Mouse (Mus musculus) lung, adult 18-20 months (tissue): Measurements from ENCODE around the gene Dpm2.

ENCODE experiments used
- DNase-seq, 2 experiments: peaks; one replicate each; pipeline ENCODE4 v3.0.0; 2022; ENCODE audit warnings: mixed read lengths in 2 of 2

Dpm2 gene

DNA sequence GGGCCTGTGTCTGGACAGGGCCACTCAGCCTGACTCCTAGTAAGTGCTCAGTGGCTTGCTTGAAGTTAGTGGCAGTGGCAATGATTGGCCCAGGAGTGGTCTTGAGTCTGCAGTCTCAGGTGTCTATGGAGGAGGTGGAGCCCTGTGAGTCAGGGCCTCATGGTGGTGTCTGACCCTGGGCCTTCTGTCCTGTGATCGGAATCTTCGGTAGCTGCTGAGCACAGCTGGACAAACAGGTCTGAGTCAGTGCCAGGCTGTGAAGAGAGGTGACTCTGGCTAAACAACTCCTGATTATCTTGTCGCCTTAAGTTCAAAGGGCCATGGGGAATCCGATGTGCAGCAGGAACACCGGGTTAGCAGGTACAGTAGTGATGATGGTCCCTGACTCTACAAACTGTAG is 23.3 kb upstream of the Dpm2 start:
- no peak for DNase-seq

DNA sequence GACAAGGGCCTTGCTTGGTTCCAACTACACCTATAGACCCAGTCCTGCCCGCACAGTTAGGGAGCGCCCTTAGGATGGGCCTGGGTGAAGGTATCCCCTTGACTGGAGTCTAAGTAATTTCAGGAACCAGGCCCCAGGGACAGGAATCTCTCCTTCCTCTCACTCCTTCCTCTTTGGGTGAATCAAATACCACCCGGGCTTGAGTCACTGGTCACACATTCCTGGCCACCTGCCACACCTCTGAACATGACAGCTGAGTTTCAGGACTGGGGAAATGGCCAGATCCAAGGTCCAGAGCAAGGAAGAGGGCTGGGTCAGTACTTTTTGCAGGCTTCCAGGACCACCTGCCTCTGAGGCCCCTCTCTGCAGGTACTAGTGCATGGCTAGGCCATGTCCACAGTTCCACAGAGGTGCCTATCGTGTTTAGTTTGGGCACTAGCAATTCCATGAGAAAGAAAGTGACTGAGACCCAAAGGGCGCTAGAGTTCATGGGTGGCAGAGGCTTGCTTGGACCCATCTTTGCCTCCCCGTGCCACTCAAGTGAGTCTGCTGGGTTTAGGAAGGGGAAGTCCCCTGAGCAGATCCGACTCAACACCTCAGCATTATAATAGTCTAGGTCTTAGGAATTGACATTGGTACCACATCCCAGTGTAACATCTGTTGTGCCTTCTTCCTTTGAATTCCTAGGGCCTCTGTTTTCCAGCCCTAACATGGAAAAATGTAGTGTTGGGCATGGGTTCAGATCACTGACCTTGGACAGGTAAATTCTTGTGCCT is 22.5 kb upstream of the Dpm2 start:
- DNase-seq: peak; percentile 68 to 69

DNA sequence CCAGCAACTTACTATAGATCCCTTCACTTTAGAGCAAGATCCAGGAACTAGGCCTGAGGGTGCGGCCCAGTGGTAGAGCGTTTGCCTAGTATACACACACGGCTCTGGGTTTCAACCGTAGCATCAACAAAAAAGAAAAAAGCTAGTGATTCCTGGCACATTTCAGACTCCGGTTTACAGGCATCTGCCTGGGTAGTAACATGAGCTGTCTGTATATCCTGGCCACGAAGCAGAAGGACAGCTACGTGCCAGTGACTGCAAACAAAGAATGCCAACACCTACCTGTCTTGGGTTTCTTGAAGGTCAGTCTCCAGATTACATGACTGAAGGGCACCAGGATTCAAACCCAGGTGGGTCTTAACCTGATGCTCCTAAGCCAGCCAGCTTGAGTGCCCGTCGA is 21.5 kb upstream of the Dpm2 start:
- no peak for DNase-seq

DNA sequence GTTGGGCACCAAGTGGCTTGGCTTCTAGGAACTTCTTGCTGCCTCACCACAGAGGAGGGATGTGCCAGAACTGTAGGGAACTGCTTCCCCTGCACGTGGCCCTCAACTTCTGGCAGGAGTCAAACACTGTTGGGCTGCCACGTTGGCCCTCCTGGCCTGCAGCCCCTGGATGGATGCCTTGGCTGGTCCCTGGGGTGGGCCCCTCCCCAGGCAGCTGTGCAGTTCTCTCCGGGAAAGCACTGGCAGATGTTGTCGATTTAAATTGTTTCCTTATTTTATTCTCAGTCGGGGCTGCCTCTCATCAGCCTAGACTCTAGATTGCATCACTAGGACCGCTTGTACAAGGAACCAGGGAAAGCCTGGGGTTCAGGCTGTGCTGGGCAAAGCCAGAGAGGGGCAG is 20.9 kb upstream of the Dpm2 start:
- DNase-seq: peak; percentile 51 to 54

DNA sequence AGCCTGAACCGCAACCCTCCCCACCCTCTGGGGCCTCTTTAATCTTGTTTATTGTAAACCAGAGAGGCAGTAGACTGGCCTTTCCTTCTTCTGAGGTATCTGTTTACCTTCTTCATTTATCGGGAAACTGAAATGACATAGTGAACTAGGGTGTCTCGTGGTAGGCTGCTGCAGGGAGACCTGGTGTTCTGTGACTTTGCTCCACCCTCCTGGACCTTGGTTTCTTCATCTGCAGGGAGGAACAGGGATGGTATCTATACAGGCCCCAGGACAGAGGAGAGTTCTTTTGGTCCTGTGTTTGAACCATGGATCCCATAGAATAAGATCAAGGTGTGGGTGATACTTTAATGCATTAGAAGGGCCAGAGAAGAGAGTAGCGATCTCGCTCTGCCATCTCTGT is 19.4 kb upstream of the Dpm2 start:
- no peak for DNase-seq

DNA sequence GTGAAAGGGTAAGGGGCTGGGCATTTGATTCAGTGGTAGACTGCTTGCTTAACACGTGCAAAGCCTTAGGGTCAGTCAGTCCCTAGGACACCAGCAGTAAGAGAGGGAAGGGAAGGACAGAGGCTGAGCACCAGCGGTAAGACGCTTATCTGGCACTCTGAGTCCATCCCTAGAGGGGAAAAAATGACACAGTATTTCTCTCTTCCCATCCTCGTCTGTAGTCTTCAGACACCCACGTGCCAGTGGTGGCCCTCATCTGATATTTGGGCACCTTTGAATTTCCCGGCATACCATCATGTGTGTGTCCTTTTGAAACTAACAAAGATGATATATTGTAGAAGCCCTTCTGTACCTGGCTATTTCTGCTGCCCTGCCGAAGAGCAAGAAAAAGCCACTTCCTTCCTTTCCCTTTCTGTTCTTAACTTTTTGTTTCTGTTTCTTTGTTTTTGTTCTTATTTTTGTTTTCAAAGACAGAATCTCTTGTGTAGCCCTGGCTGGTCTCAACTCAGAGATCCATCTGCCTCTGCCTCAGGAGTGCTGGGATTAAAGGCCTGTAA is 17.0 kb upstream of the Dpm2 start:
- DNase-seq: no peak

DNA sequence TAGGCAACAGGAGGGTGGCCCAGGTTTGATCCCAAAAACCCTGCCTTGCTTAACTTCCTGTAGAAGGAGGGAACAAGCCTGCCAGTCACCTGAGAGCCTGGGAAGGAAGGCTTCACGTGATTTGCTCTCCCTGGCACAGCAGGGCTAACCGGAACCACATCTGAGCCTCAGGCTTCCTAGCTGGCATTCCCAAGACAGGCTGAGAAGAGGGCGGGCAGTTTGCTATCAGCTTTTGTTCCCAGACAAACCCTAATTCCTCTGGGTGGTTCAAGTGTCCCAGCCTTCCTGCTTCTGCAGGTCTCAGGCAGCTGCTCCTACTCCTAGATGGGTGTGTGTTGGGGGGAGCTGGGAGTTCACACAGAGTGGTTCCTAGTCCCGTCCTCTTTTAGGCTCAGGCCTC is 15.2 kb upstream of the Dpm2 start:
- peak; percentile 51 to 72 for DNase-seq

DNA sequence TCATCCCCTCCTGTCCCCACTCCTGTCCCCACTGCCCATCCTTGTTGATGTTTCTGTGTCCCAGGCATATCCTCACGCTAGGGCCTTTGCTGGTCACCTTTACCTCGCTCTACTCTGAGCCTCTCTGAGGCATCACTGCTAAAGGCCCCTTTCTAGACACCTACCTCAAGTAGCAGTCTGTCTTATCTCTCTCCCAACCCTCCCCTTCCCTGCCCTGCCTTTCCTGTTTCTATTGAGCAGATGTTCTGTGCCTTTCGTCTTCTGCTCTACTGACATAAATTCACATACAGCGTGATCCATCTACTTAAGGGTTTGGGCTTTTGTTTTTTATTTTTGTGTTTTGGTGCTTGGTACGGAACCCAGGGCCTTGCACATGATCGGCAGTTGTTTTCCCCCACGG is 14.6 kb upstream of the Dpm2 start:
- DNase-seq: no peak

DNA sequence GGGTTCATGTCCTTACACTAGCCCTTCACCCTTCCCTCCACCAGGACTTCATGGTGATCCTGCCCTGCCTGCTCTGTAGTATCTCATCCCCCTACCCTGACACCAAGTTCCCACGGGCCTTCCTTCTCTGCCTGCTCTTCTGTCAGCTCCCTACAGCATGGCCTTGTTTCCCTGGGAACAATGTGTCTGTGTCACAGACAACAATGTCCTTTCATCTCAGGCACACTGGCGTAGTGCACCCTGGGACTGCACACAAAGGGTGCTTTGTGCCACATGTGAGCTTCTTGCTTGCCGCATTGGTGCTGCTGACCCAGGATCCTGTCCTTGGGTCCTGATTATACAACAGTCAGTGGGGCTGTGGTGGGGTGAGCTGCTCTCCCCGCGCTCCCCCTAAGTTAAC is 11.1 kb upstream of the Dpm2 start:
- DNase-seq: no peak

DNA sequence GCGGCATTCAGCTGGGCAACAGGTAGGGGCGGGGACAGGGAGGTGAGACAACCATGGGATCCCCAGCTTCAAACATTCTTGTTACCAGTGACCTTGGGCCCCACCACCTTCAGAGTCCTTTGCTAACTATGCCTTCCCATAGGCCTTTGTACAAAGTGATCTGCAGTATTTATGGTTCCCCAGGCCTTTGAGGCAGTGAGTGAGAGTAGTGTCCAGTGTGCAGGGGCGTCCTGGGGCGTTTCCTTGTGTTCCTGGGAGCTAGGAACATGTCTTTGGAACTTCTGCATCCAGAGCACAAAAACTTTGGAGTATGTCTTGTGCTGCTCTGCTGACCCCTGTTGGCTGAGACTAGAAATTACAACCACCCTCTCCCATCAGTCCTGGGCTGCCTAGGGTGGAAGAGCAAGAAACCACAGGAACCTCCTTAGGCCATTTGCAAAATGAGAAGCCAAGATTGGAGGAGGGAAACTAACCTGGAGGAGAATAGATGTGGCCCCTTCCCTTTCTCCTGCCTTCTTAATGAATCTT is 4.1 kb upstream of the Dpm2 start:
- peak; percentile 71 to 73 for DNase-seq

DNA sequence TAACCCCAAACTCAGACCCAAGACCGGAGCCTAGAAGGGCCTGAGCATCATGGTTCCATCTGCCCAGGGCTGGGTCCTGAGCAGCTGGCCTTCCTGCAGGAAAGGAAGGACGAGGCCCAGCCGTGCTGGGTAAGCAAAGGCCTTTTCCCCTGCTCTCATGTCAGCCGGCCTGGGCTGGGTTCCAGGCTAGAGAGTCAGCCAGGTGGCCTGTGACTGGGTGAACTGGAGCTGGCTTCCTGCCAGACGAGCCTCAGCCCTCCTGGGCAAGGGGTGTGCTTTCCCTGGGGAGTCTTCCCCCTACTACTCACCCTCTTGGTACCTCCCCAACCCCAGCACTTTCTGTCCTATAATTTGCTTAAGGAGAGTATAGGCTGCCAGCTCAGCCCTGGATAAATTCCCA is 2.5 kb upstream of the Dpm2 start:
- no peak for DNase-seq

DNA sequence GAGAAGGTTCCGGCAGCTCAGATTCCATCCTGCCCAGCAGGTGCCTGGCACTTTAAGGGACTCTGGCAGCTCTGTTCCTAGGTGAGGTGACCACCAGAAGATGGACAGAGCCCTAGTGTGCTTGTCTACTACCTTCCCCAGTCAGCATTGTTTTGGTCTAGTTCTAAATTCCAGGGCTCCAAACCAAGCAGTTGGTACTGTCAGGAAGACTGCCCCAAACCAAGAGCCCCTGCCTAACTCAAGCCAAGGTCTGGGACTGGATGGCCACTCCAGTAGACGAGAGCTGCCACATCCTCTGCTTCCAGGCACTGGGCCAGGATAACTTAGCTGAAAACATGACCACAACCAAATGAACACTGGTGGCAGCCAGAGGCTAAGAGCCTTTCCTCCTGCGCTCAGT is 1.7 kb upstream of the Dpm2 start:
- no peak for DNase-seq

DNA sequence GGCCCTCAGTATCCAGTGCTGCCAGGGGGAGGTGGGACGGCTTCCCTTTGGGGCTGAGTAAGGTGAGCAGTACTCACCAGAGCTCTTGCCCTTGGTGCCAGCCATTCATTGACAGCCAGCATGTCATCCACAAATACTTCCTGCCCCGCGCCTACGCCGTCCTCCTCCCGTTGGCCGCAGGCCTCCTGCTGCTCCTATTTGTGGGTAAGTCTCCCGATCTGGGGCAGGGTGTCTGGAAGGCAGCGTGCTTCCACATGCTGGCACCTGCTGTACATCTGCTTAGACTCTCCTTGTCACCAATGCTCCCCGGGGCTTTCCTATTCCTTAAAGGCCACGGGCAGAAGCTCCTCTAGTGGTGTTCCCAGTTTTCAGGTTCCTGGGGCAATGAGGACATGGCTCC is 1.5 kb downstream of the Dpm2 start:
- no peak for DNase-seq

DNA sequence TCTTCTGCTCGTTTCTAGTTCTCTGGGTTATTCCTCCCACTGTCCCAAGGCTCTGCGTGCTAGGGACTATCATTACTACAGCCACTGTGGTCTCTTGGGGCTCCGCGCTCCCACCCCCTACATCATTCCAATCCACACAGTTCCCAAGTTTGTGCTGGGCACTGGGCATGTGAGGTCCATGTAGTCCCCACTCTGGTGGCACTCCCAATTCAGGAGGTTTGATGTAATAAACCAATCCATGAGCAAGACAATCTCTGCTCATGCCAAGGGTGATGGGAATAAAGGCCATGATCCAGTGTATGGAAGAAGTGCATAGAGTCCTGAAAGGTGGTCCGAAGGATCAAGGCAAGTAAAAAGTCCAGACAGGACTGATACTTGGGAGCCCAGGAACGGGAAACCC is 3.8 kb downstream of the Dpm2 start, which contains the start of gene Pip5kl1:
Pip5kl1 (plus strand) TSS at position 301 of the 400 bp plus-strand sequence.
- DNase-seq: no peak

DNA sequence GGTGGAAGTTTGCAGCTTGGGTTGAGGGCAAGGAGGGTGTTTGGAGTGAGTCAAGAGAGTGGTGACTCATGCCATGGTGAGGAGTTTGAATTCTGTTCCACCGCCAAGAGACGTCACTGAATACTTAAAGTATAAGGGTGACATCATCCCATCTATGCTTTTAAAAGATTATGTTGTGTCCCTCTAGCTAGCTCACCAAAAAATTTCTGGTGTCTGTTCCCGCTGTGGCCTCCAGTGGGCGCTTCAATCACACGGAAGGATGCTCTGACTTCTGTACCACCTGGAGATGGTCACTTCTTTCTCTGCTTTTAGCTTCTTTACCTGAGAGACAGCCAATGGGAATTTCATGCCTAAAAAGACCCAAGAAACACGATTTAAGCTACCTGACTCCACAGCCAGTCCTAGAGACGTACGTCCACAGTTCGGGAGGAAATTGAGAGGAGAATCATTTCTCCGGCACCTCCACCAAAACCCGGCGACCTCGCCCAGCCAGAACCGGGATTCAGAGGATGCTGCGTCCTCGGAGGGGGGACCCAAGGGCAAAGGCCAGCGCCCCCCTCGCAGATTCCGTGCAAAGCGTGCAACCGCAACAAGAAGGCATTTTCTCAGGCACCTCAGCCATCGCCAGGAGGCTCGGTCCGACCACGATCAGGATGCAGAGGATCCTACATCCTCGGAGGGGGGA is 4.4 kb downstream of the Dpm2 start:
- peak; percentile 47 to 49 for DNase-seq

DNA sequence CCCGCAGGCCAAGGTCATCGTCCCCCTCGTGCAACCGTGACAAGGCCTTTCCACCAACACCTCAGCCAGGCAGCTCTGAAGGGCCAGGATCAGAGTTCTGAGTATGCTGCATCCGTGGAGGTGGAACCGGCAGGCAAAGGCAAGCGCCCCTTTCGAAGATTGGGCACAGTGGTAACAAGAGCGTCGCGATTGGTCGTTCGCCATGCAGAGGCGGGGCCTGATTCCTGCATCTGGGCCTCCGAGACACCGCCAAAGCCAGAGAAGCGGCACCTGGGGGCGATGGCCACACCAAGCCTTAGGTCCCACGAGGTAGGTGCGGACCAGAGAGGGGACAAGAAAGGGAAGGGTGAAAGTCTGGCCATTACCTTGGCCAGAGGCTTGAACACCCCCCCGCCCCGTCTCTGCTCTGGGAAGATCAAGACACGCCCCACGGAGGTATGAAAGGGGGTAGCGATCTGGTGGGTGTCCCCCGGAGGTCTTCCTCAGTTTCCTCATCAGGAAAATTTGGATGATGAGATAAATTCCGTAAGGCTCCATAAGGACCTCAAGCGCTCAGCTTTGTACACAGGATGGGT is 5.0 kb downstream of the Dpm2 start, which contains the start of gene 9430097D07Rik:
9430097D07Rik (minus strand) TSS at position 99 of the 575 bp plus-strand sequence.
- DNase-seq: no peak

DNA sequence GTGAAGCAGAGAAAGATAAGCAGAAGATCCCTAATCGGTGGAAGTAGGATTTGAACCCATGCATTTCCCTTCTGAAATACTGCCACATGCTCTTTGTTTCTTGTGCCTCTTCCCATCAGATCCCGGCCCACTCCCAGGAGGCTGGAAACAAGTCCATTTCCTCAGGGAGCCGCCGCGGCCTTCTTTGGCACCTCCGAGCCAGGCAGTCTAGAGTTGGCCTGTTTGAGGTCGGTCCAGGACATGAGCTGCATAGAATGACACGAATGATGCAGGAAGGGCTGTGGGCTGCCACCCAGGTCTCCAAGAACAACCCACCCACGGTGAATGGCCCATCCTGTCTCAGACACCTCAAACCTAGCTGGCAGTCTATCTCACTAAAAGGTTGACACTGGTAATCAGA is 5.9 kb downstream of the Dpm2 start:
- no peak for DNase-seq

DNA sequence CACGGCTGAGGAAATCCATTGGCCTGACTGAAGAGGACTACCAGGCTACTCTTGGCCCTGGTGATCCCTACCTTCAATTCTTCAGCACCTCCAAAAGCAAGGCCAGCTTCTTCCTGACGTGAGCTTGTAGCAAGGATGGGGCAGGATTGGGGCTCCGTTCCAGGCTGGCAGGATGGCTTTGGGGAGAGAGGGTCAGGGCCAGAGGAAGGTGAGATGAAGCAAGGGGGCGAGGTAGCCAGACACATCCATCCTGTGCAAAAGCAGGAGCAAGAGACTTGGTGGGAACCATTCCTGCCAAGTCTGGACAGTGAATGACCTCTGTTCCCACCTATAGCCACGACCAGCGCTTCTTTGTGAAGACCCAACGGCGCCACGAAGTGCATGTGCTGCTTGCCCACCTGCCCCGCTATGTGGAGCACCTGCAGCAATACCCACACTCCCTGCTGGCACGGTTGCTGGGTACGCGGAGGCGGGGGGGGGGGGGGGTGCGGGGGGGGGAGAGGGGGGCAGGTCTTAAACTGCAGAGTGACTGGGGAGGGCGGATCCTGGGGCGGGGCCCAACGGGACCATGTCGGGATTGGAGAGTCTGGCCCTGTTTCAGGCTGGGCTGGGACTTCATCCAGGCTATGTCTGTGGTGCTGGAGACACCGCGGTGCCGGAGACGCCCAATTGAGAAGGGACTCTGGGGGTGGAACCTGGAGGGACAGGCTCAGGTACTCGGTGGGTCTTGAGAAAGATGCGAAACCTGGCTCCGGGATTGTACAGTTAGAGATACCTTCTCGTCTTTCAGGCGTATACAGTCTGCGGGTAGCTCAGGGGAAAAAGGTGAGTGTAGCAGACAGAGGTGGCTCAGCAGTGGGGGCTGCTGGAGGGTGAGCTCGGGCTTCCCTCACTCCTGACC is 7.7 kb downstream of the Dpm2 start:
- peak; percentile 56 to 78 for DNase-seq

DNA sequence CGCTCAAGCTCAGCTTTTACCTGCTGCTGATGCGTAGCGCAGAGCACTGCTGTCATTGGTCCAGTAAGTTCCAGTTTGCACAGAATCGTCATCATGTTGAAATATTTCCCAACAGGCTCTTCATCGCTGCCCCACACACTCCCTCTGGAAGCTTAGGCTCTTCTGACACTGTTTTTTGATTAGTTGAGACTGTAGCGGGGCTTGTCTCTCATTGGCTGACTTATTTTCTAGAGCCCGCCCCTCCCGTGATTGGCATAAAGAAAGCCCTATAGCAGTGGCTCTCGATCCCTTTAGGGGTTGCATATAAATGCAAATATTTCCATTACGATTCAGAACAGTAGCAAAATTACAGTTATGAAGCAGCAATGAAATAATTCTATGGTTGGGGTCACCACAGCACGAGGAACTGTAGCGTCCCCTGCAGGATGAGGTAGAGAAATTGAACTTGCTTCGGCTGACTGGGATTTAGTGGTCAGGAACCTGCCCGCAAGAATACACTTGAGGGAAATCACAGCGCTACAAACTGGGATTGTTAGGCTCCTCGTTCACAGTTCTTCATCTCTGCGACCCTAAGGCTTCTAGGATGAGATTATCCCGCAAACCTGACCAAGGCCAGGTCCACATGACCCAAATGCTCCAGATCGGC is 10.9 kb downstream of the Dpm2 start:
- DNase-seq: peak; percentile 72

DNA sequence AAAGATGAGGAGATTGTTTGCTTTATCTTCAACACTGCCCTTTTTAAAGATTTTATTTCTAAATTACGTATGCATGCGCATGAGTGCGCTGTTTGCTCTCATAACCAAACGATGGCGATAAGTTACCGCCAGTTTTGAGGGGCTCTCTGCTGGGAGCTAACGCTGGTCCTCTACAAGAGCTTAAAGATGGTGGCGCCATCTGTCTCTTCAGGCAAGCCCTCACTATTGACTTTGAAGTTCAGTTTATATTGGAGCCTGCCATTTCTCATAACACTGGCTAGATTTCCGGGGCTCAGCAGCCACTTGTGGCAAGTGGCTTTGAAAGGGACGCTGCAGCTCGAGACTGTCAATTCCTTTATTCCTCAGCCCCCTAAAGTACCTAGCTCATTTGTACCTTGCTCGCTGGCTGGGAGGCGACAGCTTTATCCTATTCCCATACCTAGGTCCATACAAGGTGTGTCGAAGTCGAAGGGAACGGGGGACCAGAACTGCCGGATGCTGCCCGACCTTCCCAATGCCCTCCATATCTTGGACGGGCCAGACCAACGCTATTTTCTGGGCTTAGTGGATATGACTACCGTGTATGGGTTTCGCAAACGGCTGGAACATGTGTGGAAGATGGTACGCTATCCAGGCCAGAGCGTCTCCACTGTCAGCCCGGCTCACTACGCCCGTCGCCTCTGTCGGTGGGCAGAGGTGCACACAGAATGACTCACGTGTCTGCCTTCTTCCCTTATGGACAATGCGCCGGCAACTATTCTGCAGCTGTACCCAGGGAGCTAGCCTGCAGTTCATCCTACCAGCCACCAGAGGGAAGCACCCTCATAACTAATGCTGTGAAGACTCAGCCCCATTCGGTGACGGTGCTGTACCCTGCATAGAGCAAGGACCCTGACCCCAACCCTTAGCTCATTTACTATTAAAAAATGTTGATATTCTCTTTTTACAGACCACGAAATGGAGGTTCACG is 12.5 kb downstream of the Dpm2 start:
- DNase-seq: peak; percentile 79 to 84
